Mouse (Mus musculus) 416B (cell line): Measurements from ENCODE around the gene Usp46.
A peak's percentile ranks its signal among the peaks of the same experiment; 100 is the strongest.
"Not testable (repeated sequence)": the region's sequence is repeated elsewhere in the genome, so short reads cannot be mapped to it uniquely, and the experiment has no call there.

Source experiments
- DNase-seq: peaks from one replicate; pipeline ENCODE4 v3.0.0; 2011; ENCODE audit warnings: low read depth

The Usp46 gene

DNA sequence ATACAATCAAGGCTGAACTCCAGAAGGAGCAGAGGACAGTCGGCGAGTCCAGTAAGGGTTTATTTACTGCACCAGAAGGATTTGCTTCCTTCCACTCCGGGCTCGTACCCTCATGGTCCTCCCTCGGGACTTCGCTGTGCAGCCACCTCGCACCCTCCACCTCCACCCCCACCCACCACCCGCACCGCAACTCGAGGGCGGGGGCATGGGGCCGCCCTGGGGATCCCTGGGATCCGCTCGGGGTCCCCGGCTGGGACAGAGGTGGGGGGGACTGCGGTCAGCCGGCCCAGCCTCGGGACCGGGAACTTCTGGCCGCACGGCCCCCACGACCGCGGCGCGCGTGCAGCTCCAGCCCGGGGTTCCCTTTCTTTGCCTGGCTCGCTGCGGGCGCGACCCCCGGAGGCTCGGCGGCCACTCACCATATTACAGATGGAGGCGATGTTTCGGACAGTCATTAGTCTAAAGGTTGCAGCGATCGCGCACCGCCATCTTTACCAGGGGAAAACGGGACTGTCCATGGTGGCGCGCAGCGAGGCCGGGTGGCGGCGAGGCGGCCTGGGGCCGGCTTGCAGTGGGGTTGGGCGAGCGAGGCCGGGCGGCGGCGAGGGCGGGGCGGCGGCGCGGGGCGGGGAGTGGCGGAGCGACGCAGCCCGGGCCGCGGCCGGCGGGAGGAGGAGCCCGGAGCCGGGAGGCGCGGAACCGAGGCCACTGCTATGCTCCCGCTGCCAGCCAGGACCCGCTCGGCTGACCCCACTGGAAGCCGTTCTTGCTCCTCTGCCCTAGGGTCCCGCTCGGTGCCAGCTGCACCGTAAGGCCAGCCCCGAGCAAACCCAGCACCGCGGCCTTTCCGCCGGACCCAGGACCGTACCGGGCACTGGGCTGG is at the start of gene Usp46:
Usp46 (minus strand) TSS at position 601 of the 883 bp plus-strand sequence.
- peak; percentile 53 for DNase-seq

DNA sequence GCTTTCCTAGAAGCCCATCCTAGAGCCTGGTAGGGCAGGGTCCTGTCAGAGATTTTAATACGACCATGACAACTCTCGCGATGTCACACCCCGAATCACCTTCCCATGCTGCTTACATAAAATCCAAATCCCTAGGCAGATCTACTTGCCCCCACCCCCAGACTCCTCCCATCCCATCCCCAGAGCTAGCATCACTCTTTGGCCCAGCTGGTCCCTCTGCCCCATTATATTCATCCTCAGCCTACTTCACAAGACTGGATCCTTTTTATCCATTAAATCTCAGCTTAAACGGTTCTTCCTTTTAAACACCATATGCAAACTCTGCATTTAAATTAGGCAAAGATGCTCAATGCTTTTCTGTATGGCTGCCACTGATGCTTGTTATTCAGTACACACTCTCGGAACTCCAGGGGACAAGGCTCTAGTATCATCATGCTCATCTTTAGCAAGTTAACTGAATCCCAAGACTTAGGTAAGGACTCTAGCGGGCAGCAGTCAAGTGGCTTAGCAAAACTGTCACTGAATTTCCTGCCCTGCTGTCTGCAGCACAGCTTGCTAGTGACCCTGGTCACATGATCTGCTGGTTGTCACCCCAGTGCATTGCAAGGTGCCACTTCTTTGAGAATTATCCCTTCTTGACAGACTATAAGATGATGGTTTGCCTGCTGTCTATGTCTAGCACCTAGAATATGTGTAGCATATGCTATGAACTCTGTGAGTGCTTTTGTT is 45.9 kb upstream of the Usp46 start:
- no peak for DNase-seq

DNA sequence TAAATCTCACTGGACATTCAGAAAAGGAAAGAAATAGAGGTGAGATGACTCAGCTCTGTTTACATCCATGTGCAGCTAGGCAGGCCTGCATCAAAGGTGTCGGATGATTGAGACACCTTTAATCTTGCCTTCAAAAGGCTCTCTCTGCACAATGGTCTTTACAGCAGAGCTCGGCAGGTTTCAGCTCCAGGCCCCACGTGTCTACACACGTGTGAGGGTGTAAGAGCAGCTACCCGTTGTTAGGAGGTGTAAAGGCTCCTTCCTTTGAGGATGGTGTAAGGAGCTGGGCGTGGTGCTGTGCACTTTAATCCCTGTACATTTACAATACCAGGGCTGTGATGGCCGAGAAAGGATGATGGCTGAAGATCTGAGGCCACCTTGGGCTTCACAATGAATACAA is 37.2 kb upstream of the Usp46 start:
- DNase-seq = no peak

DNA sequence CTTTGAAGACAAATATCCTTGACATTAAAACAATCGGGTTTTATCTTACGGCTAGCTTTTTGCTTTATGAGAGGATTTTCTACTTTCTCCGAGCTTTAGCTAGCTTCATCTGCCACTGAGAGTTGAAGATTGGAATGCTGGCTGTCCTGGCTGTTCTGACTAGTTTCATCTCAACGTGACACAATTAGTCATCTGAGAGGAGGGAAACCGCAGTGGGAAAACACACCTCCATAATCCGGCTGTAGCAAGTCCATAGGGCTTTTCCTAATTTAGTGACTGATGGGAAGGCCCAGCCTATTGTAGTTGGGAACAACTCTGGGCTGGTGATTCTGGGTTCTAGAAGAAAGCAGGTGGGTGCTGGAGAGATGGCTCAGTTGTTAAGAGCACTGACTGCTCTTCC is 33.5 kb upstream of the Usp46 start:
- DNase-seq = no peak

DNA sequence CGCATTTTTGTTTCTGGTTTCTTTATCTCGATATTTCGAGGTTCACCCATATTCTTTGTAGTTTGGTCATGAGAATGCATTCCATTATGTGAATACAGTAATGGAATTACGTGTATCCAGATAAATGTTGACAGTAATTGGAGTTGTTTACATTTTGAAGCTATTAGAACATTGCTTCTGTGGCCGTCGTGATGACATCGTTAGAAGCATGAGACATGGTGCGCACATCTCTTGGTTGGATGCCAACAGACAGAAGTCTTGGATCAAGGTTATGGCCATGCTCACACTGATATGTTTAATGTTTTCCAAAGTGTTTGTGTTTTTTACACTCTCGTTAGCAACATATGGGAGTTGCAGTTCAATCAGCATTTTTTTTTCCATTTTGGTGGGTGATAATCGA is 30.8 kb upstream of the Usp46 start:
- DNase-seq = no peak

DNA sequence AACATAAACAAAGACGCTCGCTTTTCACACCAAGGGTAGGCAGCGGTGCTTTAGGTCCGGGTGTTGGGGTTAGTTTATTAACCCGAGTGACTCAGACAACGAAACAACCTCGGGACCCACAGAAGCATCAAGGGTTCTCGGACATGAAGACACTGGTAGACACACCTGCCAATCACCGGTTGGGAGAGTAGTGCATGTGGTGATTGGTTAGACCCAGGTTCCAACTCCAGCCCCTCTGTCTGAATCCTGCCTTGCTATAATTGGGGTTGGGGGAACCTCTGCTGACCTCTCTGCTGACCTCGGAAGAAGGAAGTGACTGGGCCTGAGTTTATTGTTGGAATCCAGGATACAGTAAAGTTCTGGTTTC is 29.6 kb upstream of the Usp46 start:
- DNase-seq = peak; percentile 31

DNA sequence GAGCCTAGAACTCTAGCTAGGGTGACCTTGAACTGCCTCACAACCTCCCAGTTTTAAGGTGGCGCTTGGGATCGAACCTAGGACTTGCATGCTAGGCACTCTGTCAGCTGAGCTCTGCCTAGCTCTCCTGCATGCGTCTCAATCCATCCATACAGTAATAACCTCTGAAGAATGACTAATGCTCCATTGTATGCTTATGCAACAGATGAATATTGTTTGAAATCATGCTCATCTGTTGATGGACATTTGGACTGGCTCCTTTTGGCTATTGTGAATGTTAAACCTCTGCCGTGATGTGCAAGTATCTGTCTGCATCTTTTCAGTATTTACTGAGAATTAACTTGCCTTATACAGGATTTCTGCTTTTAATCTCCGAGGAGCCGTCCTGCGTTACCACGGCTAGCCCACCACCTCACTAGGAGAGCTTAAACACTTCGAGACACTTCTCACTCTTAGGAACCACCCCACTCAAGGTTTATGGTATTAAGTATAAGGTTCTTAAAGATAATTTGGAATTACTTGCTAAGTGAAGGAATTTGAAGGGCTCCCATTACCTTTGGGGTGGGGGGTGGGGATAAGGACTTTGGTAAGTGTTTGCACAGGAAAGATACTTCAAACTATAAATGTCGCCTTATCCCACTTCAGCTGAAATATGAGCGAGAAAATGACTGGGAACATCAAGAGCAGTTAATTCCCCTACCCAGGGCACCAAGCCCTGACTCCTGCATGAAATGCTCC is 29.1 kb upstream of the Usp46 start:
- peak; percentile 42 for DNase-seq

DNA sequence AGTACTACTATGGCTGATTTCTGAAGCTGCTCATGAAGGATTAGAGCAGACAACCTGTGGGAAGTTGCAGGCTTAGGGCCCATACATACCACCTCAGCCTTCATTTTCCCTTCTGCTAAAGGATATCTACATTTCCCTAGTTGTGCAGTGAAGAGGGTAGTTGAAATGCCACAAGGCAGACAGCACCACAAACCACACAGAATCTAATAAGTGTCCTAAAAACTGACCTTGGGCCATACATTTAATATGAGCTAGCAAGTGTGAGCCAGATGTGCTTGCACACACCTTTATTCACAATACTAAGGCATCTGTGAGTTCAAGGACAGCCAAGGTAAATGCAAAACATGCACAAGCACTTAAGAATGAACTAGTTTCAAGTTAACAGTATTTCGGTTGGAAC is 27.8 kb upstream of the Usp46 start:
- peak; percentile 24 for DNase-seq

DNA sequence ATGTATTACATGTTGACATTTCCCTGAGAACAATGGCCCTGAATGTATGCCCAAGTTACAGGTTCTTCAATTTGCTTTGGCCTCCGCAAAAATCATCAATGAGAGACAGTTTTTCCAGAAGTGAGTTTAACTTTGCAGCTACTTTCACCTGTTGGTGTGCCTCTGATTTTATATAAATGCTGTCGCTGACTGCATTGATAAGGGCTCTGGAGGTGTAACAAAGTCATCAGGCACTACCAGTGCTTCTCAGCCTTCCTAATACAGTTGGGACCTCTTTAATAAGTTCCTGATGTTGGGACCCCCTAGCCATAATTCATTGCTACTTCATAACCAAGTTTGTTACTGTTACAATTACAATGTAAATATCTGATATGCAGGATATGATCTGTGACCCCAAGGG is 27.4 kb upstream of the Usp46 start:
- no peak for DNase-seq

DNA sequence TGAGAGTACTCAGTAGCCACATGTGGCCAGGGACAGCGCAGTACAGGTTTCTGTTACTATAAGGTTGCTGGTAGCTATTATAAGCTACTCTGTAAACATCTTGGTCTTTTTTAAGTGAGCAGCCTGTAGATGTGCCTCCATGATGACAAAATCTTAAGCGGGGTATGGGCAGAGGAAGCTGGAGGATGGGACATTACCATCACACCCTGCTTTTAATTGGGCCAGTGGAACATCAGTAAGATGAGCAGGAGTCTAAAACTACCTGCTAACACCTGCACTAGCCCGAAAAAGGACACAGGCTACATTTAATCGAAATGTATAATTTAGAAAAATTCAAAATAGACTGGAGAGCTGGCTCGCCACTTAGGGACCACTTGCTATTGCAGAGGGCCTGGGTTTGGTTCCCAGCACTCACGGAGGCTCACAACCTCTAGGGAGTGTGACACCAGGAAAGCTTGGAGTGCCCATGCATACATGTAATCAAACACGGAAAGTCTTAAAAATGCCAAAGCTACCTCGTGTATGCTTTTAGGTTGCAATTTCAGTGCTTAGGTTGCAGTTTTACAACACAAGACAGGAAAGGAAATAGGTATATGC is 26.7 kb upstream of the Usp46 start:
- peak; percentile 18 for DNase-seq

DNA sequence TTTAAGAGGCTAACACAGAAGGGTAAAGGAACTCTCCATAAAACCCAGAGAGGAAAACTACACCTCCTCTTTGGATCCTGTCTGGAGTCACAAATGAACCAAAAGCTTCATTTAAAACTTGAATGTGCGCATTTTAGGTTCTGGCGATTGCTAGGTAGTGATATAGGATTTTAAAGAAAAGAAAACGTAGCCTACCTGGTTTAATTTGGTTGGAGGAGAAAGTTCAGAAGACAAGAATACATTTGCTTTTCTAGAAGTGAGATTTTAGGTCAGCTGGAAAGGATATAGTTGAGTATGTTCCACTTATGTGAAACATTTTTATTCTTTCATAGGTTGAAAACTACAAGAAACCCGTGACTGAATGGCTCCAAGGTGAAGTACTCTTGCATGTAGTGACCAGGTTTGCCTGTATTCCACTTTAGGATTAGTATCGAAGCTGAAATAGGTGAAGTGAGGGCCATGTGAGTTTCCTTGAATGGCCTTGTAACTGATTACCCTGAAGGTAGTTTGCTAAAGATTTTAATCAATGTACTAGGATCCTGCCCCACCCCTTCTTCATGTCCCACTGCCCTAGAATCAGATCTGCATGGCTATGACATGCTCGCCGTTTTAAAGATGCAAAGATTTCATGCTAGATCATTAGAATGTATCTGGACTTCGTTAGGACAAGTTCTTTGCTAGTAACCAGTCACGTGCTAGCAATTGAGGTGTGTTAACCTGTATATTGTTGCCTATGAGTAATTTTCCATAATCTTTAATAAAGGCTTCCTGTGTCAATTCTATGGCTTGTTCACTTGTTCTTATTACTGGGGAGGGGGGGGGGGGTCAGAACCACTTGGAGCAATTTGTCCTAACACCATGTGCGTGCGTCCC is 25.6 kb upstream of the Usp46 start:
- no peak for DNase-seq

DNA sequence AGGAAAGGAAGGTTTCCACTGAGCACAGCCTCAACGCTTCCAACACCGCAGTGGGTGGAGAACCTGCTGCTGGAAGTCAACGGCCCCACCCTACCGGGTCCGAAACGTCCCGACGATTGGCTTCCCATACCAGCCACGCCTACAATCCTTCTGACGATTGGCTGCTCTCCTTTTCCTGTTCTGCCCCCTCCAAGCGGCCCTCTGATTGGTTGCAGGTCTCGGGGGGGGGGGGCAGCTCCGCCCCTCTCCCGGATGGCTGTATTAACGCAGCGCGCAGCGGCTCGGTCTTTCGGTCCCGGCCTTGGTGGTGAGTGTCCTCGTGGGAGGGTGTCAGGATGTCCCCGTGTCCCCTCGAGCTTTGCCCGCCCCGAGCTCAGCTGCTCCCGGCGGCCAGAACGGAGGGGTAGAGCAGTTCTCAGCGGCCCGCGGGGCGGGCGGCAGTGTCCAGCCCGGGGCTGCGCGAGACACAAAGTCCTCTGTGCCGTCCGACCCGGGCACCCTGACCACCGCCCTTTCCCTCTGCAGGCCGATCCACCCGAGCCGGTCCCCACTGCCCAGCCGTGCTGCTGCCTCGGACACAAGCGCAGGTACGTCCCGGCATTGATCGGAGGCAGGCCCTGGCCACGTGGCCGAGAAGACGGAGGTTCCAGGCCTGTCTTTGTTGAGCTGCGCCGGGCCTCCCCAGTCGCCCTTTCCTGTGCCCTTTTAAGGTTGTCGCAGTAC is 24.8 kb upstream of the Usp46 start:
- peak; percentile 98 for DNase-seq

DNA sequence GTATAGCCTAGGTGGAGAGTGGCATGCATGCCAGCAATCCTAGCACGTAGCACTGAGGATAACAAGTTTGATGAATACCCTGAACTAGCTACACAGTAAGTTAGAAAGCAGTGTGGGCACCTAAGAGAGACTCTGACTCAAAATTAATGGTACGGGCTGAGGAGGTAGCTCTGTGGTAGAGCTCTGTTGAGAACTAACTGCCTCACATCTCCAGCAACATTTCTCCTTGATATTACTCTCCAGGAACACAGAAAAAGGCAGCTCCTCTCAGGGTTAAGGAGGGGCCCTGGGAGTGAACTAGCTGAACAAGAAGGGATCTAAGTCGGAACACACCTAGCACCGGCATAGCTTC is 24.2 kb upstream of the Usp46 start:
- DNase-seq = no peak

DNA sequence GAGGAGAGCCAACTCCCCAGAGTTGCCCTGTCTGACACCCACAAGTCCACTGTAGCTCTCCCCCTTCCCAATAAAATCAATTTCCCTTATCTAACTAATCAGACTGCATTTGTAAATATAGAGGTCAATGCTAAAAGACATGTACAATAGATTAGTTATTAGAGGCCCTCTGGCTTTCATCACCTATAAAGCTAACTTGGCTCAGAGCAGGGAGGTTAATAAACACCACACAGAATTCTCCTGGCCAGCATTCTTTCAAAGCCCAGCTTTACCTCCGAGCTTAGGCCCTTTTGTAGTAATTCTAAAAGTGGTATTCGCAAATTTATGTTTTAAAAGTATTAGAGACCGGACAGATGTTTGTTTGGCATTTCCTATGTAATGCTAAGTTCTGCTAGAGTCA is 21.4 kb upstream of the Usp46 start:
- DNase-seq = no peak

DNA sequence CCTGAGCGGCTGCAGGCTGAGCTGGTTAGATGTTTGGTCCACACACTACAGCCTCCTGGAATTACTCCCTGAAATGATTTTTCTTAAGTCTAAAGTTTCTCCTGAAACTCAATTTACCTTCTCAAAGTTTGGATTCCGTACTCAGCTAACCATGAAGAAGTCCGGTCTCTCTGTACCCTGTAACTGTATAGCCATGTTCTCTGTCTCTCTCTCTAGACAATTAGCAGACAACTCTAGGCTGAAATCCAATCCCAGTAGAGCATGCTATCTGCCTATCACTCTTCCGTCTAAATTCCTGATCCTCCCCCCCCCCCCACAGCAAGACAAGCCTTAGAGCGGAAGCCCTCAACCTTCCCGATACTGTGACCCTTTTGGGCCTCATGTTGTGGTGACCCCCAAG is 13.5 kb upstream of the Usp46 start:
- DNase-seq = no peak

DNA sequence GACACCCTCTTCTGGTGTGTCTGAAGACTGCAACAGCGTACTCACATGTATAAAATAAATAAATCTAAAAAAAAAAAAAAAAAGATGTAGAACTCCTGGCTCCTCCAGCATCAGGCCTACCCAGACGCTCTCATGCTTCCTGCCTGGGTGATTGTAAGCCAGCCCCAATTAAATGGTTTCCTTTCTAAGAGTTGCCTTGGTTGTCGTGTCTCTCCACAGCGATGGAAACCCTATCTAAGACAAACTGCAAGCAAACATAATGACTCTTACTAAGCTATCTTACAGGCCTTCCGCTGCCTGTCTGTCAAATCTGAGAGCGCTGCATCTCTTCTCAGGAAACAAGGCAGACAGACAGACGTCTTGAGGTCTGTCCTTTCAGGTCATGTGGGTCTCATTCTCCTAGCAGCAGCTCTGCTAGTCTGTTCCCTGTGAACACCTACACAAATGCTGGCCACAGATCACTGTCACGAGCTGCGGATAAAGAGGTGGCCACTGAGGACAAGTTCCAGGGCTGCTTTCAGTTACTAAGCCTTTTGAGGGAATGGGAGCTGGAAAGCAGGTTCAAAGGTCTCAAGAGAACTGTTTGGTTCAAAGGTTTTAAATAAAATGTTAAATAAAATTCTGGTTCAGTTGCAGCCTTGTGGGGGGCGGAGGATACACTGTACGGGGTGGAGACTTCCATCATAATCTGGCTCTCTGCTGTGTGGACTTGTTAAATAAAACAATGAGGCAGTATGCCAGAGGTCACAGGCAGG is 10.8 kb upstream of the Usp46 start:
- no peak for DNase-seq

DNA sequence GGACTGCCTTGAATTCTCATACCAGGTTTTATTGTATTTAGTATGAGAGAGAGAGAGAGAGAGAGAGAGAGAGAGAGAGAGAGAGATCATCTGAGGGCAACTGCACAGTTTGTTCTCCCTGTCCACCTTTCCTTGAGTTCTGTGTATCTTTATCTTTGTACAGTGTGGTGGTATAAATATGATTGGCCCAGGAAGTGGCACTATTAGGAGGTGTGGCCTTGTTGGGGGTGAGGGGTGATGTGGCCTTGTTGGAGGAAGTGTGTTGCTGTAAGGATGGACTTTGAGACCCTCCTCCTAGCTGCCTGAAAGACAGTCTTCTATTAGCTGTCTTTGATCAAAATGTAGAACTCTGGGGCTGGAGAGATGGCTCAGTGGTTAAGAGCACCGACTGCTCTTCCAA is 10.2 kb upstream of the Usp46 start:
- no peak for DNase-seq

DNA sequence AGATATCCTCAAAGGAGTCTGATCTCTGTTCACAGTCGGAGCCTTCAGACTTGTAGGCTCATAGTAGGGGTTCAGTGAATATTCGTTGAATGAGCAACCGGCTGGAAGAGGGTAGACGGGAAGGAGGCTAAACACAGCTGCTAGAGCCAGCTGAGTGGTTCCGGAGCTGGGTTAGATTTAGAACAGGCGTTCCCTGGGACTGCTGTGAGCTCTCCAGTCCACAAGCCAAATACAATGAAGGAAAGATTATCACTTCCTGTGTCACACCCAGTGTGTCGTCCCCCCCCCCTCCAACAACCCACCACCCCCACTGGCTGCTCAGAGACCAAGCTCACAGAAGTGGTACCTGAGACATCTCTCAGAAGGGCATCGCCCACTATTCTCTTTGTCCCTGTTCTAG is 9.7 kb upstream of the Usp46 start:
- DNase-seq = no peak

DNA sequence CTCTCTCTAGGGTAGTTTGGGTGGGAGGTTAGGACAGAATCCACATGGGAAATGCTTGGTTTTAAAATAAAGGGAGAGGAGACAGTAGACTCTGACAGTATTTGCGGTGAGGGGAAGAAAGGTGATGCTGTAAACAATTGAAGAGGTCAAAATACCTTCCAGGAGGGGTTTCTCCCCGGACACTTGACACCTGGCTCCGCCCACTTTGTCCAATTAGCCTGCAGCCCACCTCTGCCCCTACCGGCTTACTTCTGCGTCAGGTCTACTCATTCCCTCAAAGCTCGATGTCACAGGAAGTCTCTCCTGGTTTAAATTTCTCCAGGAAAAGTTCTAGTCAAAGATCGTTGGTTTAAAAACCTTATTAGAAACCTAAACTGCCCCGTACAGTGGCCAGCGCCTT is 8.5 kb upstream of the Usp46 start:
- DNase-seq = no peak

DNA sequence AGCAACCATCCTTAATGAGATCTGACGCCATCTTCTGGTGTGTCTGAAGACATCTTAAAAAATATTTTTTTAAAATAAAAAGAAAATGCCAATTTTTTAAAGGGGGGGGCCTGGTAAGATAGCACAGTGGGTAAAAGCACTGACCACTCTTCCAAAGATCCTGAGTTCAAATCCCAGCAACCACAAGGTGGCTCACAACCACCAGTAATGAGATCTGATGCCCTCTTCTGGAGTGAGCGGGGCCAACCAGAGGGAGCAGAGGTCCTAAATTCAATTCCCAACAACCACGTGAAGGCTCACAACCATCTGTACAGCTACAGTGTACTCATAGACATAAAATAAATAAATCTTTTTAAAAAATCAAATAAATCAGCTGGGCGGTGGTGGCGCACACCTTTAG is 2.3 kb upstream of the Usp46 start:
- DNase-seq = not testable (repeated sequence)
